Mouse (Mus musculus): ENCODE data around the gene Dyrk1a. TPM values are rescaled to one million over a fixed set of nuclear protein-coding genes. Genes with fewer than 3 reads are reported as not detected.

Dyrk1a gene
- total RNA-seq, 2 experiments from 2014 or later = 92.3 to 97.4 TPM

DNA sequence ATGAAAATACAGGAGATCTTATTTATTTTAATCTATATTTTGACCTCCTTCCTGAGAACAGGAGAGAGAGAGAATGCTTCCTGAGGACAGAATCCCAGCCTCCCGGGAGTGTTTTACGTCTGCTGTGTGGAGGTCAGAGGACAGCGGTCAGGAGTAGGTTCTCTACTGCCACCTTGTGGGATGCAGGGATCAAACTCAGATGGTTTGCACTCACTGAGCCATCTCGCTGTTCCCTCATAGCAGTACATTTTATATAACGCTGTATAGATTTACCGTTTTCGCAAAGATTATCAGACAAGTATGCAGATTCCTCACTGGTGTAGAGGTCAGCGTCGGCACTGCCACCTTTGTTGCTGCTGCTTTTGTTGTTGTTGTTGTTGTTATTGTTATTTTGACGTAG, 48.7 kb downstream of the Dyrk1a start:
- DNase-seq (ENCODE audit: low spot score in 2 of 2) = peak in 1 of 2 experiments; percentile 43
- intact Hi-C loops (cut with DNase I) = loop anchor here (5.0 kb wide), 2 partner anchors 46 to 91 kb away; partner anchors contain the start of genes Dyrk1a and Vps26c

DNA sequence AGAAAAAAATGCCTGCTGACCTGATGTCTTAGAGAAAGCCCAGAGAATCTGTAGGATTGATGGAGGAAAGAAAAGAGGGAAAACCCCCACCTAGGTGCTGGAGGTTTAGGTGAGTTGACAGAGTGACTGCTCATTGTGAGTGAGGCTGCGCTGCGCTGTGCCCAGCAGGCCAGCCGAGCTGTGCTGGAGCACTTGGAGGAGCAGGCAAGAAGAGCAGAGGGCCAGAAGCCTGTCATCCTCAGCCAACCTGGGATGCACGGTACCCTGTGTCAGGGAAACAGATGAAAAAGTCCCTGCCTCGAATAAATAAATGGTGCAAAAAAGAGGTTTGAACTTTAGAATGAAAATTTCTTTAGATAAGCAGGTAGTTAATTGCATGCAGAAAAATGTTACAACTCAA, 49.5 kb downstream of the Dyrk1a start:
- intact Hi-C loops (cut with DNase I) = loop anchor here (5.0 kb wide), 2 partner anchors 47 to 92 kb away; partner anchors contain the start of genes Dyrk1a and Vps26c
- no peak for DNase-seq (ENCODE audit: low spot score in 2 of 2)

DNA sequence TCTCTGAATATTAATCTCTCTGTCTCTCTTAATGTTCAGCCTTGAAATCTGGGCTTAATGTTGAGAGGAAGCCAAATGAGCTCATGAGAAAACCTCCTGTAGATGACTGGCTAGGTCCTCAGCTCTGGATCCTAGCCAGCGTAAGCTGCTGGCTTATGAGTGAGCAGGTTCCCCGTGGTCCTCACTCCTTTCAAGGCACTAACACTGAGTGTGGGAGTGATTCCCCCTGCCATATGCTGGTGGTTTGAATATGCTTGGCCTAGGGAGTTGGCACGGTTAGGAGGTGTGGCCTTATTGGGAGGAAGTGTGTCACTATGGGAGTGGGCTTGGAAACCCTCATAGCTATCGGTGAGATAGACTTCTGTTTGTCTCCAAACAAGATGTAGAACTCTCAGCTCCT, 55.1 kb downstream of the Dyrk1a start:
- intact Hi-C loops (cut with DNase I) = no loop called here
- no peak for DNase-seq (ENCODE audit: low spot score in 2 of 2)

DNA sequence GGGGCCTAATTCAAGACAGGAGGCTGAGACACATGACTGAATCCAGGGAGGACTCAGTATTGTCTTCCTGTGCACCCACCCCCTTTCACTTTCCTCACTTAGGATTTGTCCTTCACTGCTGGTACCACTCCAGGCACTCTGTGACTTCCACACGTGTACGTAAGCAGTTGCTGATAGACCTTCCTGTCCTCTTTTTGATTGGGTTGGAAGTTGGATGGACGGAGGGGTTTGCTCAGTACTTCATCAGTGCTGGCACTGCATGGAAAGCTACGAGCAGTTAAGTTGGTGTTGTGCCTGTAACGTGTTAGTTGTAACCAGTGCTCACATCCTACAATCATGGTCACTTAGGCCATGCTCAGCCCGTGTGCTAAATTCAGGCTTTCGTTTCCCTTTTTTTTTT, 55.8 kb downstream of the Dyrk1a start:
- no peak for DNase-seq (ENCODE audit: low spot score in 2 of 2)
- intact Hi-C loops (cut with DNase I) = no loop called here

DNA sequence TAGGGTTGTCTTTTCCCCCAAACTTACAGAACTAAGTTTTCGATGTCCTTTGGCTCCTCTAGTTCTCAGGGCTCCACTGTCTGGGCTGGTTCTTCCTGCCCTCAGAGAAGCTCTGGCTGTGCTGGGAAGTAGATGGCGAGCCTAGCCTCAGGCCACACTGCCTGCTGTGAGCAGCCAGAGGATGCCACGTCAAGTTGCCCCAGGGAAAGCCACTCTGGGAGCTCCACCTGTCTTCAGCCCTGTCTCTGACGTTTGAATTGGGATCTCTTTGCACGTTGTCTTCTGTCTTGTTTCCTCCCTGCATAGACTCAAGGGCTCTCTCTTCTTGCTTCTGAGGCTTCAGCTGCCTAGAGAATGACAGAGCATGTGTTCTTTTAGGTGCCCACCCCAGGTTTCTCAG, 57.9 kb downstream of the Dyrk1a start:
- intact Hi-C loops (cut with DNase I) = no loop called here
- no peak for DNase-seq (ENCODE audit: low spot score in 2 of 2)

DNA sequence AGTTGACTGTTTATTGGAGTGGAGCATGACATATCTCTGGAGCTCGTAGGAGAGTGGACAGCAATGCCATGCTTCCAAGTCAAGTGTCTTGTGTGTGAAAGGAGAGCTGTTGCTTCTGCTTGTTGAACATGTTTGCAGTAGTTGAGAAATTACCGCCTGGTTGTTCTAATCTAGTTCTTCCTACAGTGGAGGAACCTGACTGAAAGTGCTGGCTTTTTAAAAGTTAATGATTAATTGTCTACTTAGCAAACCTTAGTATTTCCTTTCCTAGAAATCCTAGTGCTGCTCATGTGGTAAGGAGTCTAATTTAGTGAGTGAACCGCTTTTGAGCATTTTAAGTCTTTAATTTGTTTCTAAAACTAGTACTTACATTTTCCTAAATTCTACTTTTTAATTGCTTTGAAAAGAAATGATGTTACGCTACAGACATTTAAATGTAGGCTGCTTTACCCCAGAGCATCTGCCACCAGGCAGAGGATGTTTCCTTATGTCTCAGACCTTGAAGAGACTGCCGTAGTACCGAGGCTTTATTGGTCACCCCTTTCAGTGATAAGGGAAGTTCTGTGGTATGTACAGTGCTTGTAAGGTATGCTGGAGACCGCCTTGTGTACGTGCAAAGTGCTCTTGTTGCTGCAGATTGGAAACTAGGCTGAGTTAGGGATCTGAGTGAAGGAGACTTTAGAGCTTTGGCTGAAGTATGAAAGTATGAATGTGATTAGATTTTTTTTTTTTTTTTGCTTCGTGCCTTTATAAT, 59.3 kb downstream of the Dyrk1a start:
- DNase-seq (ENCODE audit: low spot score in 2 of 2) = no peak
- intact Hi-C loops (cut with DNase I) = no loop called here

DNA sequence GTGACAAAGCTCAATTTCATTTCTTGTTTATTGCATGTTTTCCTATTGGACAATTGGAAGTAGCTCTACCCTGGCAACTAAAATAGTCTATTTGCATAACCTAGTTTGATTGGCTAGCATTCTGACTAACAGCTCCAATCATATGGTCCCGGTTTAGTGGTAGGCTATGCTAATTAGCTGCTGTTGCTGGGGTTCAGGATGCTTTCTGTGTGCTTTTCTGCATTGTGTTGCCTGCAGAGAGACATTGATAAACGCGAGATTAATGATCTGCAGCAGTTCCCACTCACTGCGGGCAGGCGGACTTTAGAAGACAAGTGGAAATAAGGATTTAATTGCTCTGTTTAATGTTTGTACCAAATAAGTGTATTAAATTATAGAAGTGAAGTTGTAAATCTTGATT, 62.2 kb downstream of the Dyrk1a start:
- intact Hi-C loops (cut with DNase I) = no loop called here

DNA sequence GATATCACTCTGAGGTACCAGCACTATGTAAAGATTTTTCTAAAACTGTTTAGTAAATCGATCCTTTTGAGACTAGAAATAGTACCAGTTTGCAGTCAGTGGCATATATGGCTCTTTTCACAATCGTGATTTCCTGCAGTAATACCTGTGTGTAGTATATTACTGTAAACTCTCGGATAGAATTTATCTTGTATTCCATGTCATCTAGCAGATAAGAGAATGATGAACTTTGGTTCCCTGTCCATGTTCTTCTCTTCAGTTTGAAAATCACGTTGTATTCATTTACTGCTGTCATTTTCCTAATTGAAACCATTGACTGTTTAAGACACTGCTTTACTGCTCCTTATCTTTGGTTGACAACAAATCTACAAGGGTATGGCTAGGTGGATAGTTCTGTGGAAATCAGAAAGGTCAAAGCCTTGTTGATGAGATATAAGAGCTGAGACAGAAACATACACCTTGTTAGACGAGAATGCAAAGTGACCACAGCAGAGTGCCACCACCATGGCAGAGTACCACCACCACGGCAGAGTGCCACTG, 62.7 kb downstream of the Dyrk1a start:
- intact Hi-C loops (cut with DNase I) = no loop called here
- DNase-seq (ENCODE audit: low spot score in 2 of 2) = no peak

More for the DNA sequence above, 62.2 kb downstream of the Dyrk1a start:
- no peak for DNase-seq (ENCODE audit: low spot score in 2 of 2)

DNA sequence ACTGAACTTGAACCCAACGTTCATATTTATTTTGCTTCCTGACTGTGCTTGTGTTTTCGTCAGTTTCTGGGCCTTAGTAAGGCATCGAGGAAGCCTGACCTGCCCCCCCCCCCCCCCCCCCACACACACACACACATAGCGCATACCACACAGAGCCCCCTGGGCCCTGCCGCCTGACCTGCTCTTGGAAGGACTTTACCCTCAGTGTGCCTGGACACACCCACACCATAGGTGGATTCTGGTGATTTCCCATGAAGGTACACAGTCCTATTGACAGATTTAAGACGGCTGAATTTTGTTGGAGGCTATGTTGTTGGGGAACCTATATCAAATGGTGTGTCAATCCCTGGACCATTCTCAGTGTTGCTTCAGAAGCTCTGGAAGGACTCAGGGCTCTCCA, 63.2 kb downstream of the Dyrk1a start:
- intact Hi-C loops (cut with DNase I) = no loop called here
- no peak for DNase-seq (ENCODE audit: low spot score in 2 of 2)

DNA sequence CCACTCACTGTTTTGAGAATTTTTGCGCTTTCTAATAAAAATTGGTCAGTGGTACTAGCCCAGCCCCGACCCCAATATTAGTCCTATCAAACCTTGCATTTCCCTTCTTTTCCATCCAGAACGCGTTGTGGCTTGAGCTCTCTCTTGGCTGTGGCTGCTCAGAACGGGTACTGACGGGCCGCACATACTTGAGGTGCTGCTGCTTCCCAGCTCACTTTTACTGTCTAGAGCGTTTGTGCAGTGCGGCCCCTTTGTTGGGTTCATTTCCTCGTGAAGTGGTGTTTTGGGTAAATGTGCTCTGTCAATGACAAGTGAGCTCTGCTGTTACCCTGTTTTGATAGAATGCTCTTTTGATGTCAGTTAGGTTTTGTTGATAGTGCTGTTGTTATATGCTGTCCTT, 67.6 kb downstream of the Dyrk1a start:
- intact Hi-C loops (cut with DNase I) = no loop called here

DNA sequence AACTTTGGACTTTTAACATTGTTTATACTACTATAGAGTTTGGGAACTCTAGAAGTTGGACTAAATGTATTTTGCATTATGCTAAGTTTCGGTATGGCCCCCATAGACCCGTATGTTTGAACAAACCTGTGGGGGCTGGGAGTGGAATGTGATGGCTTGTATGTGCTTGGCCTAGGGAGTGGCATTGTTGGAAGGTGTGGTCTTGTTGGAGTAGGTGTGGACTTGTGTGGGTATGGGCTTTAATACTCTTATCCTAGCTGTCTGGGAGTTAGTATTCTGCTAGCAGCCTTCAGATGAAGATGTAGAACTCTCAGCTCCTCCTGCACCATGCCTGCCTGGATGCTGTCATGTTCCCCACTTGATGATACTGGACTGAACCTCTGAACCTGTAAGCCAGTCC, 72.0 kb downstream of the Dyrk1a start:
- intact Hi-C loops (cut with DNase I) = no loop called here
- DNase-seq (ENCODE audit: low spot score in 2 of 2) = no peak

More for the DNA sequence above, 67.6 kb downstream of the Dyrk1a start:
- no peak for DNase-seq (ENCODE audit: low spot score in 2 of 2)

DNA sequence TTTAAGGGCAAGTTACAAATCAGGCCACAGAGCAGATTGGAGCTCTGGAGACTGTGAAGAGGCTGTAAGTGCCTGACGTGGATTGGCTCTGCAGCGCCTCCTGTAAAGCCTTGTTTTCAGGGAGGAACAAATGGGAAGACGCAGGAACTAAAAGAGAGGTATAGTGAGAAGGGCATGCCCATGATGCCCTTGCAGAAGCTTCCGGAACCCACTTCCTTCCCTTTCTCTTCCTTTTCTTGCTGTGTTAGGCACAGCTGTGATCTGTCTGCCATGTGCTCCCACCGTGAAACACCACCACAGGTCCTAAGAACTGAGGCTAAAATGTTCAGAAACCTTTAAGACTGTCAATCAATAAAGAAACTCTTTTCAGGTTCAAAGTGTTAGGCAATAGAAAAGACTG, 77.3 kb downstream of the Dyrk1a start:
- DNase-seq (ENCODE audit: low spot score in 2 of 2) = no peak
- intact Hi-C loops (cut with DNase I) = no loop called here

DNA sequence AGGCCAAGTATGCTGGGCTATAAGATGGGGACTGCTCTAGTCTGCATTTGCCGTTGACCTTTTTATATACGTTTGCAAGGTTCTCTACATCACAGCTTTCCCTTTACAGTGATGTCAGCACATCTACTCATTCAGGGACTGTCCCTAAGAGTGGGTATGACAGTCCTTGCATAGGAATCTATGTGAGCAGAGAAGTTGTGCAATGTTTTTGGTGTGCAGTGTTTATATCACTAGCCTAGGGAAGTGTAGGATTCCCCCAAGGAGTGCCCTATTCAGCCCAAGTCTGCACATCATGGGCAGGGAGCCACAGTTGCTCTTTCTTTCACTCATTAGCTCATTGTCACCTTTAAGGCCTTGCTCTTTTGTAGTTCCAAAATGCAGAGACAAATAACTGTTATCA, 78.1 kb downstream of the Dyrk1a start:
- intact Hi-C loops (cut with DNase I) = no loop called here
- DNase-seq (ENCODE audit: low spot score in 2 of 2) = no peak

DNA sequence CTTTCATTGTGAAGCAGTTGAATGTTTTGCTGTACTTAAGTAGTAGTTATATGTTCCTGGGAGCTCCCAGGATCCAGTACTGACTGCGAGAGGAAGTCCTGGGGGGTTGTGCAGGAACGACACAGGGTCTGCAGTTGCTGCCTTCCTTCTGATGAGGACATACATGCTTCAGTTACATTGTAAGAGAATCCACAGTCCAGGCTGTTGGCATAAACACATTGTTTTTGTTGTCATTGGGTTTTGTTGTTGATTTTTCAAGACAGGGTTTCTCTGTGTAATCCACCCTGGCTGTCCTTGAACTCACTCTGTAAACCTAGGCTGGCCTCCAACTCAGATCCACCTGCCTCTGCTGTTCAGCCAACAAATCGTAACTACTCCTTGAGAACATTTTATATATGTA, 80.1 kb downstream of the Dyrk1a start:
- intact Hi-C loops (cut with DNase I) = no loop called here
- no peak for DNase-seq (ENCODE audit: low spot score in 2 of 2)

DNA sequence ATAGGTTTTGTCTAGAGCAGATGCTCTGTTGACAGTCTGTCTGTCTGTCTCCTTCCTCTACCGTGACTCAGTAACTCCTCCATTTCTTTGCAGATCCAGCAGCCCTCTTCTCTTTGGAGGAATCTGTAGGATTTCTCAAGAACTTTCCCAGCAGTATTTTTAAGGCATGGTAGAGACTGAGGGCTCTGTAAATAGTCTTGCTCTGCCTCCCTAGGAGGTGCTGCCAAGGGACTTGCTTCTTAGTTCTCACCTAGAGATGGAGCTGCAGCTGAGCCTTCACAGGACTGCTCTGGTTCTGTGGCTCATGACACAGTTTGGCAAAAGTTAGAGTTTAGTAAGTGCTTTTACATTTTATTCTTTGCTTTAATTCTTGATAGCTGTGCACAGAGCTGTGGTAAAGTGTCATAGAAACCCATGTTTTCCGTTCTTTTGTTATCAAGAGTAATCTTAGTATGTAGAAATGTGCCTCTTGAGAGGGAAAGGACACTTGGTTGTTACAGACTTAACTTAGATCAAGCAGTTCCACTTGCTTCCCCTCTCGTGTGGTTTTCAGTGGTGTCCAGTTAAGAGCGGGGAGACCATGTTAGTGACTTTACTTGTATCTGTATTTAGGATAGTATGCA, 82.4 kb downstream of the Dyrk1a start:
- DNase-seq (ENCODE audit: low spot score in 2 of 2) = peak in 1 of 2 experiments; percentile 29
- intact Hi-C loops (cut with DNase I) = no loop called here

DNA sequence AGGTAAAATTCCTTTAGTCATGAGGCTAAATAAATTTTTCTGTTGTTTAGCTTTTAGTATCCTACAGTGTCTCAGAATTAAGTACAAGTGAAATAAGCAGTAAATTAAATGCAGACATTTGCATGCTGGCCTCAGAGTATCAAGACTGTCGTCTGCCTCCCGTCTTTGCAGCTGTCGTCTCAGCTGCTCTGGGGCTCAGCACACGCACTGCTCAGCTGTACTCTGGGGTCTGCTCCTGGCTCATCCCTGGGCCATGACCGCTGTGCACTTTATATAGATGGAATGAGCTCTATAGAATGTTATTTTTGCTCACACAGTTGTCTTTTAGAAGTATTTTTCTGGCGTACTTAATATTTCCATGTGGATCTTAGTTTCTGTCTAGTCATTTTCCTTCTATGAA, 85.3 kb downstream of the Dyrk1a start:
- intact Hi-C loops (cut with DNase I) = no loop called here
- no peak for DNase-seq (ENCODE audit: low spot score in 2 of 2)

DNA sequence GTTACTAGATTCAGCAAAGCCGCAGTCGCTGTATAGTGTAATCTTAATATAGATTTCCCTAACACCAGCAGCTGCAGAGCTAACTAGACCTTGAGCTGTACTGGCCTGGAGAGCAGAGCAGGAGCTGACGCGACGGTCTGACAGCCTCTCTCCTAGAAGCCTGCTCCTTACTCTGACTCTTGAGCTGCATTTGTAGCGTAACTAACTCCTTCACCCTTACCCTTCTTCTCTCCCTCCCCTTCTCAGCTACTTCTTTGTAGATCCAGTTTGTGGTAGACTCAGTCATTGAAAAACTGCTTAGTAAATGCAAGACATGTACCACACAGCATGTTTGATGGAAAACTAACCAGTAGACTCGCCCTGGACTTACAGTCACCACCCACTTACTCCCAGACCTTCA, 87.1 kb downstream of the Dyrk1a start:
- DNase-seq (ENCODE audit: low spot score in 2 of 2) = no peak
- intact Hi-C loops (cut with DNase I) = no loop called here

DNA sequence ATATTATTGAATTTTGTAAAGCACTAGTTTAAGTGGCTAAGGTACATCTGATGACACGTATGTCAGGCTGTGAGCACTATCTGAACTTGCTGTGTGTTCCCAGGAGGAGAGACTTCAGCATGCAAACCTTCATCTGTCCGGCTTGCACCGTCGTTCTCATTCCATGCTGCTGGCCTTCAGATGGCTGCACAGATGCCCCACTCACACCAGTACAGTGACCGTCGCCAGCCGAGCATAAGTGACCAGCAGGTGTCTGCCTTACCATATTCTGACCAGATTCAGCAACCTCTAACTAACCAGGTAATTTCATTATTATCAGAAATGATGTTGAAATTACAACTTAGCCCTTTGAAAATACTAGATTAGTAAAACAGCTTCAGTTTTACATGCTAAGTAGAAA, 89.6 kb downstream of the Dyrk1a start:
- intact Hi-C loops (cut with DNase I) = no loop called here
- DNase-seq (ENCODE audit: low spot score in 2 of 2) = no peak

DNA sequence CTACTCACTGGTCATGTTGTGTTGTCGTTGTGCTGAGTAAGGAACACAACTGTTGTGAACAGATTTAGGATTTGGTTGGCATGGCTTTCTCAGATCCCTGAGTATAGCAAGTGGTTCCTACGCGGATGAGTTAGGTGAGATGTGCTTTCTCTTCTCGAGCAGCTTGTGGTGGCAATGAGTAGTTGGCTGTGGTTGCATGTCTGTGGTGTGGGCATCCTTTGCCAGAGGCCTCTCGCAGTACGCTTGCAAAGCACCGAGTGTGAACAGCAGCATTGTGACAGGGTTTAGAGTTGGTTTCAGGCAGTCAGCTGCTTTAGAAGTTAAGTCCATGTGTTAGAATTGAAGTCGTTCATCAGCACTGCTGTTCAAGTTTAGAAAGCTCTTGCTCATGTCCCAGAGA, 90.4 kb downstream of the Dyrk1a start:
- intact Hi-C loops (cut with DNase I) = no loop called here

DNA sequence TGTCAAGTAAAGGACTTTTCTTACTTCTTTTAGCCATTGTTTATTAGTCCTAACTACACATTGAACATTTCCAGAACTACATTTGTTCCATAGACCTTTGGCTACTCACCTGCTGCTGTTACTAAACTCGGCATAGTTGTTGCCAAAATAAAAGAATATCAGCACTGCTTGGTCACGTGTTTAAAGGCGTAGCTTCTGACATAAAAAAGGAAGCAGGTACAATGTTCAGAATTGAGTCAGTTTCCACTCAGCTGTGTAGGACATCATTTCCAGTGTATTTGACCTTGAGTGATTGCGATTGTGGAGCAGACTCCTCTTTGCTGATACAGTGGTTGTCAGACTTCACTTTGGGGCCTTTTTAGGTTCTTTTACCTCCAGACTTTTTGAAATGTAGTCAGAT, 97.7 kb downstream of the Dyrk1a start:
- intact Hi-C loops (cut with DNase I) = no loop called here
- DNase-seq (ENCODE audit: low spot score in 2 of 2) = no peak

More for the DNA sequence above, 90.4 kb downstream of the Dyrk1a start:
- peak; percentile 39 to 40 for DNase-seq (ENCODE audit: low spot score in 2 of 2)

DNA sequence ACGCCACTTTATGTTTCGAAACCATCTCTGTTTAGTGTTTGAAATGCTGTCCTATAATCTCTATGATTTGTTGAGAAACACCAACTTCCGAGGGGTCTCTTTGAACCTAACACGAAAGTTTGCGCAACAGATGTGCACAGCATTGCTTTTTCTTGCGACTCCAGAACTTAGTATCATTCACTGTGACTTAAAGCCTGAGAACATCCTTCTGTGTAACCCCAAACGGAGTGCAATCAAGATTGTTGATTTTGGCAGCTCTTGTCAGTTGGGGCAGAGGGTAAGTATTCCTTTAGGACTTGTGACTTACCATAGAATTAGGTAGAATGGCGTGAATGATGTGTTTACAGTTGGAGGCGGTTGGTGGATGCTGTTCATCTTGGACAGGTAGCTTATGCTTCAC, 101.5 kb downstream of the Dyrk1a start:
- no peak for DNase-seq (ENCODE audit: low spot score in 2 of 2)
- intact Hi-C loops (cut with DNase I) = no loop called here
